Mouse (Mus musculus) limb, embryonic 15.5 days (tissue): Measurements from ENCODE around the gene Igf2bp1. TPM values are rescaled to one million over a fixed set of nuclear protein-coding genes. Genes with fewer than 3 reads are reported as not detected.

Experiments
- ATAC-seq: fragments of 200-750 bp; cut with Nextera tagmentation; 2 replicates; pipeline ENCODE4 v1.8.0; 2017; ENCODE audit warnings: low read depth, moderate TSS enrichment; ENCODE audit not compliant: insufficient number of reproducible peaks, low FRiP score, low TSS enrichment
- H3K27ac ChIP-seq: fragments of 300-500 bp; sonication (generic); 2 replicates; pipeline ENCODE4 v1.5.1; 2015; ENCODE audit warnings: moderate library complexity, mild to moderate bottlenecking, inconsistent platforms
- H3K27me3 ChIP-seq: fragments of 300-500 bp; sonication (generic); 2 replicates; pipeline ENCODE4 v1.6.1; 2015; ENCODE audit warnings: inconsistent platforms
- H3K36me3 ChIP-seq: fragments of 300-500 bp; sonication (generic); 2 replicates; pipeline ENCODE4 v1.6.1; 2015; ENCODE audit warnings: inconsistent platforms
- H3K4me1 ChIP-seq: fragments of 300-500 bp; sonication (generic); 2 replicates; pipeline ENCODE4 v1.6.1; 2015; ENCODE audit warnings: inconsistent platforms
- H3K4me2 ChIP-seq: fragments of 300-500 bp; sonication (generic); 2 replicates; pipeline ENCODE4 v1.6.1; 2015; ENCODE audit warnings: mild to moderate bottlenecking, inconsistent platforms
- H3K4me3 ChIP-seq: fragments of 300-500 bp; sonication (generic); 2 replicates; pipeline ENCODE4 v1.5.1; 2015; ENCODE audit warnings: mild to moderate bottlenecking, inconsistent platforms
- H3K9ac ChIP-seq: fragments of 300-500 bp; sonication (generic); 2 replicates; pipeline ENCODE4 v1.6.1; 2015; ENCODE audit warnings: inconsistent platforms
- H3K9me3 ChIP-seq: fragments of 300-500 bp; sonication (generic); 2 replicates; pipeline ENCODE4 v1.6.1; 2016; ENCODE audit warnings: inconsistent platforms
- WGBS: fragments of 180-500 bp; shearing (Covaris S2); methylation state at CpG from one replicate; pipeline ENCODE4 v1.1.7; 2015; 5-methylcytosine and 5-hydroxymethylcytosine counted together
- polyA plus RNA-seq: library from polyadenylated mRNA; unstranded; fragments of >200 nt; fragmentation: Nextera tagmentation; extraction: Ambion mirVana; gene quantifications from 2 replicates; pipeline ENCODE4 v1.2.1, GENCODE M21; 2015

Igf2bp1 gene
- polyA plus RNA-seq, 1 experiment from 2014 or later, result 41.4 TPM

DNA sequence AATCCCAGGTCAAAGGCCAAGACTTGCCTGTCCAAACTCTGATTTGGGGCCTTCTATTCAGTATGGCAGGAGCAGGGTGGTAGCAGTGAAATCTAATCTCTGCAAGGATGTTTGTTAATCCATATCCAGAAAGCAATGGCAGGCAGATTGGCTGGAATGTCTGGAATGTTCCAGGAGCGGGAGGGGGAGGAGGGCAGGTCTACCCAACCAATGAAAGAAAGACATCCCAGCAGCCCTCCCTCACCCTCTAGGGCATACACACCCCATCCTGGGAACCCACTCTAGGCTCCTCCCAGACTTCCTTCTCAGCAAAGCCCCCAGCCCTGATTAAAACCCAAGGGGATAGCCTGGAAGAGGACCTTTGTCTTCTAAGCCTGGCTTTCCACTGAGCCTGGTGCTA lies 23.3 kb downstream of the Igf2bp1 start:
- Histone ChIP-seq H3K4me2 (peak overlapping the region; percentile 15; the same call in 1 of the 2 replicates), H3K27me3 (no peaks in the 10 kb centered on the region), H3K4me1 (peaks cover 22% of the 10 kb centered on the region), H3K27ac (peak overlapping the region; percentile 73), H3K4me3 (no peak overlapping the region), H3K36me3 (peaks cover 24% of the 10 kb centered on the region), H3K9me3 (no peaks in the 10 kb centered on the region), H3K9ac (no peak overlapping the region)
- WGBS, result 12% methylated on average over 1 of the region's 1 CpGs
- ATAC-seq, result no peak

GRCm38 (mm10) chr11:95981804-95982203 lies 23.9 kb downstream of the Igf2bp1 start:
- H3K4me2 ChIP-seq, result peak overlapping the region; percentile 15; the same call in 1 of the 2 replicates
- no peaks in the 10 kb centered on the region for H3K27me3 ChIP-seq
- H3K9me3 ChIP-seq, result no peaks in the 10 kb centered on the region
- no peak for ATAC-seq
- H3K4me3 ChIP-seq, result no peak overlapping the region
- no peak overlapping the region for H3K9ac ChIP-seq
- H3K27ac ChIP-seq, result no peak overlapping the region; the same call in 1 of the 2 replicates
- peaks cover 25% of the 10 kb centered on the region for H3K36me3 ChIP-seq
- WGBS, result 84% methylated on average over 12 of the region's 12 CpGs
- H3K4me1 ChIP-seq, result peaks cover 22% of the 10 kb centered on the region

- peaks cover 22% of the 10 kb centered on the region for H3K4me1 ChIP-seq
- H3K27ac ChIP-seq, result no peak overlapping the region
- WGBS, result 58% methylated on average over 8 of the region's 8 CpGs
- H3K9ac ChIP-seq, result no peak overlapping the region
- no peaks in the 10 kb centered on the region for H3K27me3 ChIP-seq
- no peak for ATAC-seq
- no peak overlapping the region for H3K4me3 ChIP-seq
- H3K4me2 ChIP-seq, result no peak overlapping the region
- H3K36me3 ChIP-seq, result peaks cover 34% of the 10 kb centered on the region
- no peaks in the 10 kb centered on the region for H3K9me3 ChIP-seq
Measured at GRCm38 (mm10) chr11:95980762-95981418, 24.9 kb downstream of the Igf2bp1 start.

GRCm38 (mm10) chr11:95978487-95978886 lies 27.3 kb downstream of the Igf2bp1 start:
- Histone ChIP-seq H3K36me3 (peaks cover 58% of the 10 kb centered on the region), H3K27me3 (no peaks in the 10 kb centered on the region), H3K27ac (no peak overlapping the region), H3K9ac (no peak overlapping the region), H3K4me2 (no peak overlapping the region), H3K4me1 (peaks cover 19% of the 10 kb centered on the region), H3K4me3 (no peak overlapping the region), H3K9me3 (no peaks in the 10 kb centered on the region)
- WGBS, result 78% methylated on average over 3 of the region's 3 CpGs
- no peak for ATAC-seq

DNA sequence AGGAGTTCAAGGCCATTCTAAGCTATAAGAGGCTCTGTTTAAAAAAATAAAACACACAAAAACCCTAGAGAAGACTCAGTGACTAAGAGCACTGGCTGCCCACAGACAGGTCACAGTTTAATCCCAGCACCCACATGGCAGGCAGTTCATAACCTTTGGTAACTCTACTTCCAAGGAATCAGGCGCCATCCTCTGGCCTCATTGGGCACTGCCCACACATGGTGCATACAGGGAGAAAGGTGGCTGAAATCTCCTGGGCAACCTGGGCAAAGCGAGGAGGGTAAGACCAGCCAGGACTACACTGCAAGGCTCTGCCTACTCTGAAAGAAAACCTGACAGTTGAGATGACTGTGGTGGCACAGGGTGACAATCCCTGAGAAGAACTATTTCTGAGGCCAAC lies 29.4 kb downstream of the Igf2bp1 start:
- no peak for ATAC-seq
- peaks cover 2% of the 10 kb centered on the region for H3K4me1 ChIP-seq
- no peak overlapping the region for H3K27ac ChIP-seq
- peaks cover 77% of the 10 kb centered on the region for H3K36me3 ChIP-seq
- no peaks in the 10 kb centered on the region for H3K9me3 ChIP-seq
- no peak overlapping the region for H3K4me3 ChIP-seq
- no peaks in the 10 kb centered on the region for H3K27me3 ChIP-seq
- no peak overlapping the region for H3K9ac ChIP-seq
- no peak overlapping the region for H3K4me2 ChIP-seq
- WGBS, result 94% methylated on average over 2 of the region's 2 CpGs

DNA sequence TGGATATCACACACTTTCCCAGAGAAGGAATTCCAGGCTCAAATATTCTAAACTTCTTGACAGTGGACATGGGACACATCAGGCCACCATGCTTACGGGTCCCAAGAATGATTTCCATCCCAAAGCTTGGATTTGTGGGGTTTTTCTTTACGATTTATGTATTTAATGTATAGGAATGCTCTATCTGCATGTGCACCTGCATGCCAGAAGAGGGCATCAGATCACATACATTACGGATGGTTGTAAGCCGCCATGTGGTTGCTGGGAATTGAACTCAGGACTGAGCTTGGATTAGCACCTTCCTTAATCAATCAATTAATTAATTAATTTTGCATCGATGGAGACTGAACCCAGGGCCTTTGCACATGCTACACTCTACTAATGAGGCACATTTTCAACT lies 30.0 kb downstream of the Igf2bp1 start:
- Histone ChIP-seq H3K4me3 (no peak overlapping the region), H3K9me3 (no peaks in the 10 kb centered on the region), H3K27me3 (no peaks in the 10 kb centered on the region), H3K4me1 (no peaks in the 10 kb centered on the region; the same call in 1 of the 2 replicates), H3K4me2 (no peak overlapping the region), H3K9ac (no peak overlapping the region), H3K27ac (no peak overlapping the region), H3K36me3 (peaks cover 83% of the 10 kb centered on the region)
- 88% methylated on average over 5 of the region's 5 CpGs for WGBS
- ATAC-seq, result no peak

DNA sequence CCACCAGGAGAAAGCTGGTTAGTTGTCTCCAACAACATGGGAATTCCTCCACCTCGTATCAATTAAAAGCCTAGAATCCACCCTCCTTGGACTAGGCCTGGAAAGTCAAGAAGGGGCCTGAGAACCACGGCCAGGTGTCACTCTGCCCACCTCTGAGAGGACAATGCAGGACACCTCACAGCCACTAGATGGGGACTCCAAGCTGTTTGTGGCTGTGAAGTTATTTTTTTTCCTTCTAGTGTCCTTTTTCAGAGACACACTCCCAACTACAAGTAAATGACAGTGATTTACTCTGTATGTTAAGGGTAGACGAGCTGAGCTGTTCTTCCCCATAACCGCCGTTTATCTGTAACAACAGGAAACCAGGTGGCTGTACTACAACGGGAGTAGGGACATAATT lies 32.6 kb downstream of the Igf2bp1 start:
- Histone ChIP-seq H3K27ac (no peak overlapping the region), H3K4me2 (no peak overlapping the region), H3K27me3 (no peaks in the 10 kb centered on the region), H3K36me3 (peaks cover 96% of the 10 kb centered on the region), H3K4me1 (no peaks in the 10 kb centered on the region), H3K9me3 (no peaks in the 10 kb centered on the region), H3K9ac (no peak overlapping the region), H3K4me3 (no peak overlapping the region)
- WGBS, result 72% methylated on average over 6 of the region's 6 CpGs
- no peak for ATAC-seq

DNA sequence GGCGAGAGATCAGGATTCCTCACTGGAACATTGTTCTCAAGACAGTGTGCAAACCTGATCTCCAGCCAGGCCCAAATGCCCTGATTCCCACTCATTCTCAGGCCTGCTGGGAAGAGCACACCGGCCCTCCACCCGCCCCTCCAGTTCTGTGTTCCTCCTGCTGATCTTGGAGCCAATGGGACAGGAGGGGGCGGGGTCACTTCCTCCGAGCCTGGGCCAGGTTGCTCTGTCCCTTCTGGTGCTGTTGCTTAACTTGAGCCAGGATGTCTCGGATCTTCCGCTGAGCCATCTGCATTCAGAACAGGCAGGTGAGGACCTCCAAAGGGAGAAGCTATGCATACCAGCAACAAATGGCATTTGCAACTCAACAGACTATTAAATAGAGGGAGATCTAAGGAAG lies 42.4 kb downstream of the Igf2bp1 start:
- WGBS, result 64% methylated on average over 7 of the region's 7 CpGs
- Histone ChIP-seq H3K9ac (no peak overlapping the region), H3K27ac (no peak overlapping the region)

GRCm38 (mm10) chr11:95959152-95959551 lies 46.6 kb downstream of the Igf2bp1 start:
- WGBS, result 71% methylated on average over 6 of the region's 6 CpGs
- no peak for ATAC-seq
- no peak overlapping the region for H3K4me2 ChIP-seq
- no peaks in the 10 kb centered on the region for H3K27me3 ChIP-seq
- H3K27ac ChIP-seq, result no peak overlapping the region
- no peak overlapping the region for H3K4me3 ChIP-seq
- no peaks in the 10 kb centered on the region for H3K9me3 ChIP-seq
- H3K9ac ChIP-seq, result no peak overlapping the region
- H3K4me1 ChIP-seq, result no peaks in the 10 kb centered on the region
- H3K36me3 ChIP-seq, result peaks cover 55% of the 10 kb centered on the region

More for the DNA sequence above, 42.4 kb downstream of the Igf2bp1 start:
- Histone ChIP-seq H3K4me3 (no peak overlapping the region), H3K4me2 (no peak overlapping the region), H3K4me1 (no peaks in the 10 kb centered on the region), H3K9me3 (no peaks in the 10 kb centered on the region), H3K36me3 (peaks cover 95% of the 10 kb centered on the region), H3K27me3 (no peaks in the 10 kb centered on the region)
- no peak for ATAC-seq

DNA sequence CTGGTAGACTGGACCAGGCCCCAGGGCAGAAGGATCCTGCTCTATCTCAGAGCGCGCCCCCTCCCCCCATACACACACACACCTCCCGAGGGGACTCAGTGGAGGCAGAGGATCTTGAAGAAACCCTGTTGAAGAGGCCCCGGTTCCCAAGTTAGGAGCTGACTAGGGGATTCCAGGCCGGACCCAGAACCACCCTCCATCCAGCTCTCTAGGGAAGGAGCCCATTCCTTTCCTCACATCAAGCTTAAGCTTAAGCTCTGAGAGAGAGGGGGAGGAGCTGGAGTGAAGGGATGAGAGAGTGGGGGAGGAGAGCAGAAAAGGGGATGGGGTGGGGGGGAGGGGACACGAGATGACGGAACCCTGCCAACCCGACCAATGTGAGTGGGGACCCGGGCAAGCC lies 47.5 kb downstream of the Igf2bp1 start:
- Histone ChIP-seq H3K4me1 (no peaks in the 10 kb centered on the region), H3K27ac (no peak overlapping the region), H3K4me3 (no peak overlapping the region), H3K9me3 (no peaks in the 10 kb centered on the region), H3K27me3 (no peaks in the 10 kb centered on the region), H3K9ac (no peak overlapping the region), H3K36me3 (peaks cover 51% of the 10 kb centered on the region), H3K4me2 (no peak overlapping the region)
- WGBS, result 72% methylated on average over 9 of the region's 9 CpGs
- ATAC-seq, result no peak

DNA sequence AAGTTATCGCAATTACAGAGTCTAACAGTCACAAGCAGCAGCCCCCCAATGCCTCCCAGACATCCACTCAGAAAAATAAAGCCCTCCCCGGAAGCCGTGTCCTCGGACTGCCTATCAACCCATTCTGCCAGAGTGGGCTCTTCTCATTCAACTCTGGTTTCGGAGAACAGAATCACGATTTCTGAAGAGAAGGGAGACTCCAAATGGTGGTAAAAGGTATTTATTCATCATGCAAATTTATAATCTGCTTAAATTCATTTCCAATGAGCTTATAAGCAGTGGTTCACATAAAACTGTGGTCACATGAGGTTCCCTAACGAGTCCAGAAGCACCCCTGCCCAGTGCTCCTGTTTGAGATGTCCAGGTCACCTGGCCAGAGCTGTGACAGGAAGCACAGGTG lies 48.3 kb downstream of the Igf2bp1 start:
- Histone ChIP-seq H3K4me3 (no peak overlapping the region), H3K4me1 (no peaks in the 10 kb centered on the region), H3K36me3 (peaks cover 42% of the 10 kb centered on the region), H3K27me3 (no peaks in the 10 kb centered on the region), H3K4me2 (no peak overlapping the region), H3K9me3 (no peaks in the 10 kb centered on the region), H3K27ac (no peak overlapping the region), H3K9ac (no peak overlapping the region)
- ATAC-seq, result no peak
- WGBS, result 82% methylated on average over 7 of the region's 7 CpGs

- Histone ChIP-seq H3K4me3 (no peak overlapping the region), H3K36me3 (peaks cover 4% of the 10 kb centered on the region; the same call in 1 of the 2 replicates), H3K9ac (no peak overlapping the region), H3K27ac (no peak overlapping the region), H3K9me3 (no peaks in the 10 kb centered on the region), H3K4me2 (no peak overlapping the region), H3K27me3 (no peaks in the 10 kb centered on the region), H3K4me1 (no peaks in the 10 kb centered on the region)
- 80% methylated on average over 5 of the region's 5 CpGs for WGBS
- ATAC-seq, result no peak
Measured at GRCm38 (mm10) chr11:95953313-95953712, 52.4 kb downstream of the Igf2bp1 start.
